Mouse (Mus musculus) left cerebral cortex, adult 8-10 months (tissue): Measurements from ENCODE around the gene Nova1. TPM values are rescaled to one million over a fixed set of nuclear protein-coding genes. Genes with fewer than 3 reads are reported as not detected.
A peak's percentile ranks its signal among the peaks of the same experiment; 100 is the strongest.

Experiments used
- DNase-seq, 2 experiments: peaks; one replicate each; pipeline ENCODE4 v3.0.0; 2022; ENCODE audit warnings: low spot score in 2 of 2
- total RNA-seq, 4 experiments: library from RNA; stranded (reverse); gene quantifications; 2 replicates each; pipeline ENCODE4 v1.2.4; 2022

Gene Nova1
- total RNA-seq, 4 experiments from 2014 or later = 47.4 to 60.1 (median 51.0) TPM

GRCm38 (mm10) chr12:46676341-46676740, 142.4 kb downstream of the Nova1 start:
- DNase-seq = no peak

DNA sequence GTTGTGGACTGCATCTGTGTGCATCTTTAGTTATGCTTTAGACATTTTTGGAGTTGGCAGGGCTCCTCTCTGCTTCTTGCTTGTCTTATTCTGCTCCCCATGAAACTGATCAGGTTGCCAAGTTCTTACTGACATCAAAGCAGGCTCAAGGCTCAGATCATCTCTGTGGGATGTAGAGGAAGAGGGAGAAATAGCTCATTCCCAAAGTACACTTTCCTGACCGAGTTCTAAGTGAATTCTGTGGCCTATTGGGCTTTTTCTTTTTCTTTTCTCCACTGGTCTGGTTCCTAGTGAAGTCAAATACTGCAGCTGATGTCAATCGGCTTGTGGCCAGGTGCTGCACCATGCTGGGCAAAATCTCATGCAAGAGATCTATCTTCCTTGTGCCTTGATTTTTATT, 152.0 kb downstream of the Nova1 start:
- DNase-seq = no peak

GRCm38 (mm10) chr12:46646139-46646611, 172.6 kb downstream of the Nova1 start:
- peak; percentile 10 to 14 for DNase-seq

DNA sequence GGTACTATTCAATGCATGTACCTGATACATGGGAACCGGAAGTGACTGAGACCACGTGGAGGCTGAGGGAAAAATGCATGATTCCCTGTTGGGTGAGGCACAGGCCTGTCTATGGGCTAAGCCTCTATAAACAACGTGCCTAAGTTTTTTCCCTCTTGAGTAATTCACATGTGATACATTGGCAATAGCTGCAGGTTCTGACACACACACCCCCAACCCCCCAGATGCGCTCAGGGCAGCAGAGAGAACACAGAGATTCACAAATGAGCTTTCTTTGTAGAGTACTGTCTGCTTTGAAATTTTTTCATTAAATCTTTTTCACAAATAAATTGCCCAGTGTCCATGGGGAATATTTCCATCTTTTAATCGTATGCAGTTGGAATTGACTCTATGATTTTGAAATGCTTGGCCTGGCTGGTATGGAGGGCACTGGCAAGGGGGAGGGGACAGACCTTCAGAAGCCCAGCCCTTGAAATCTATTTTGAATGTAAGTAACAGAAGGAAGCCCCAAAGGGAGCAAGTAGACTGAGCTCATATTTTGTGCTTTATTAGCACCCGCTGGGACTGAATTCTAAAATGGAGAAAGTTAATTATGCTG, 173.3 kb downstream of the Nova1 start:
- no peak for DNase-seq
